Mouse (Mus musculus) ES-E14 (cell line): ENCODE measurements around the gene Cmah. TPM values are rescaled to one million over a fixed set of nuclear protein-coding genes. Genes with fewer than 3 reads are reported as not detected.

Experiments used
- DNase-seq: peaks from one replicate; pipeline ENCODE4 v3.0.0-alpha.2; 2013; ENCODE audit warnings: low read depth, low spot score
- H3K27ac ChIP-seq: 2 replicates; pipeline ENCODE4 v1.5.1; 2012; ENCODE audit warnings: low read depth, mild to moderate bottlenecking, low read length, moderate library complexity, mixed read lengths; ENCODE audit not compliant: poor library complexity, insufficient read depth, severe bottlenecking
- H3K36me3 ChIP-seq: 2 replicates; pipeline ENCODE4 v1.6.1; 2012; ENCODE audit warnings: mild to moderate bottlenecking, low read length, moderate library complexity, mixed read lengths; ENCODE audit not compliant: control insufficient read depth, poor library complexity, insufficient read depth, severe bottlenecking
- H3K4me1 ChIP-seq, 2 experiments: fragments of 150-350 bp in 1 of 2; sonication (generic) in 1 of 2; 2 replicates each; pipeline ENCODE4 v1.6.1; 2012; ENCODE audit warnings: low read length in 2 of 2, mild to moderate bottlenecking in 1 of 2, mixed read lengths in 1 of 2; ENCODE audit not compliant: control insufficient read depth in 2 of 2, insufficient read depth in 2 of 2, poor library complexity in 1 of 2
- H3K4me3 ChIP-seq, 2 experiments: fragments of 150-350 bp in 1 of 2; sonication (generic) in 1 of 2; 2 replicates each; pipeline ENCODE4 v1.5.1; 2012; ENCODE audit warnings: low read length in 2 of 2, low read depth in 1 of 2, mild to moderate bottlenecking in 1 of 2, mixed read lengths in 1 of 2; ENCODE audit not compliant: insufficient read depth in 1 of 2, poor library complexity in 1 of 2, severe bottlenecking in 1 of 2
- H3K9ac ChIP-seq: 2 replicates; pipeline ENCODE4 v1.6.1; 2012; ENCODE audit warnings: low read depth, mild to moderate bottlenecking, low read length, mixed read lengths; ENCODE audit not compliant: poor library complexity, insufficient read depth, severe bottlenecking
- H3K9me3 ChIP-seq: fragments of 150-350 bp; sonication (generic); 2 replicates; pipeline ENCODE4 v1.6.1; 2012; ENCODE audit warnings: low read depth, mild to moderate bottlenecking, low read length; ENCODE audit not compliant: control insufficient read depth, insufficient read depth
- CHD2 ChIP-seq: IDR thresholded peaks from 2 replicates; pipeline ENCODE4 v1.6.1; 2014; ENCODE audit warnings: mild to moderate bottlenecking, low read depth, low read length, inconsistent platforms
- HCFC1 ChIP-seq: IDR thresholded peaks from 2 replicates; pipeline ENCODE4 v1.6.1; 2012; ENCODE audit warnings: low read length, inconsistent platforms, borderline replicate concordance; ENCODE audit not compliant: insufficient read depth
- MAFK ChIP-seq: IDR thresholded peaks from 2 replicates; pipeline ENCODE4 v1.6.1; 2014; ENCODE audit warnings: mild to moderate bottlenecking, low read depth, low read length, inconsistent platforms; ENCODE audit not compliant: insufficient read depth
- ZC3H11A ChIP-seq: IDR thresholded peaks from 2 replicates; pipeline ENCODE4 v1.6.1; 2012; ENCODE audit warnings: low read depth, mild to moderate bottlenecking, inconsistent platforms, low read length, borderline replicate concordance
- ZNF384 ChIP-seq: IDR thresholded peaks from 2 replicates; pipeline ENCODE4 v1.6.1; 2012; ENCODE audit warnings: low read depth, low read length, inconsistent platforms
- in situ Hi-C, 2 experiments: fragments of 600-800 bp; cut with MboI; formaldehyde crosslinking; loops; one replicate each; pipeline ENCODE4 v1.15.1; 2025; ENCODE audit warnings: low sequenced_read_pairs in 2 of 2, inconsistent platforms in 1 of 2; ENCODE audit not compliant: unreplicated experiment in 2 of 2
- total RNA-seq: library from RNA; depleted of rRNA; stranded (reverse); fragments of 300-350 nt; gene quantifications from 2 replicates; pipeline ENCODE4 v1.2.3, GENCODE M21; 2012

Cmah gene
- total RNA-seq, 1 experiment: 0.18 TPM

DNA sequence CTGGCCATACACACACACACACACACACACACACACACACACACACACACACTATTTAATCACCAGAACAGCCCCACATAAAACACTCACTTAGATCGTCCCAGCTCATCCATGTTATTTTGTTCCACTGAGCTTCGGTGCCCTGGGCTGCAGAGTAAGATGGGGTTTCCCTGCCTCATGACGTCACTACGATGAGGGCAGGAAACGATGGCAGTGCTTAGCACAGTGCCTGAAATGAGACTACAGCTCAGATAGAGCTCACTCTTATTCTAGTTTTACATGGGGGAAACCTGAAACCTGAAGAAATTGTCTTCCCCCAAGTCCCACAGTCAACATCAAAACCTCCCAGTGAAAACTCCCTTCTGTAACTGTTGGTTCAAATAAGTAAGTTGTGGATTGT lies 159.9 kb downstream of the Cmah start:
- Histone ChIP-seq H3K27ac (no peak overlapping the region), H3K4me3 (no peak overlapping the region), H3K36me3 (no peaks in the 10 kb centered on the region), H3K9ac (no peak overlapping the region), H3K4me1 (no peaks in the 10 kb centered on the region), H3K9me3 (no peaks in the 10 kb centered on the region)
- in situ Hi-C loops: loop anchor here in 1 of 2 experiments (25.0 kb wide), 1 partner anchor 200 kb away; no protein-coding TSS in a partner anchor
- TF ChIP-seq HCFC1: no peak
- no peak for DNase-seq

- Histone ChIP-seq H3K4me1 (no peaks in the 10 kb centered on the region), H3K27ac (no peak overlapping the region), H3K9ac (no peak overlapping the region), H3K36me3 (no peaks in the 10 kb centered on the region), H3K9me3 (no peaks in the 10 kb centered on the region), H3K4me3 (no peak overlapping the region)
- in situ Hi-C loops: loop anchor here in 1 of 2 experiments (25.0 kb wide), 1 partner anchor 200 kb away; no protein-coding TSS in a partner anchor
- DNase-seq: no peak
- TF ChIP-seq MAFK (no peak), HCFC1 (no peak), CHD2 (no peak), ZNF384 (no peak), ZC3H11A (no peak)
These were observed 160.3 kb downstream of the Cmah start for GRCm38 (mm10) chr13:24487546-24487945.

GRCm38 (mm10) chr13:24488526-24489070 lies 161.4 kb downstream of the Cmah start:
- H3K27ac ChIP-seq: no peak overlapping the region
- no peaks in the 10 kb centered on the region for H3K36me3 ChIP-seq
- in situ Hi-C loops: loop anchor here in 1 of 2 experiments (25.0 kb wide), 1 partner anchor 199 kb away; no protein-coding TSS in a partner anchor
- no peak overlapping the region for H3K4me3 ChIP-seq
- no peaks in the 10 kb centered on the region for H3K4me1 ChIP-seq
- H3K9me3 ChIP-seq: no peaks in the 10 kb centered on the region
- TF ChIP-seq CHD2 (no peak), ZC3H11A (no peak), HCFC1 (no peak), ZNF384 (no peak), MAFK (no peak)
- no peak for DNase-seq
- H3K9ac ChIP-seq: no peak overlapping the region

- no peak overlapping the region for H3K27ac ChIP-seq
- H3K36me3 ChIP-seq: no peaks in the 10 kb centered on the region
- H3K9ac ChIP-seq: no peak overlapping the region
- no peak overlapping the region for H3K4me3 ChIP-seq
- H3K9me3 ChIP-seq: no peaks in the 10 kb centered on the region
- DNase-seq: no peak
- in situ Hi-C loops: loop anchor here in 1 of 2 experiments (25.0 kb wide), 1 partner anchor 198 kb away; no protein-coding TSS in a partner anchor
- no peak for TF ChIP-seq ZC3H11A
- no peaks in the 10 kb centered on the region for H3K4me1 ChIP-seq
These were observed 162.3 kb downstream of the Cmah start for GRCm38 (mm10) chr13:24489515-24489914.

- no peak overlapping the region for H3K9ac ChIP-seq
- no peaks in the 10 kb centered on the region for H3K36me3 ChIP-seq
- in situ Hi-C loops: loop anchor here (10.0 to 25.0 kb wide), 2 partner anchors 195 to 197 kb away; no protein-coding TSS in a partner anchor
- TF ChIP-seq ZC3H11A (no peak), HCFC1 (no peak), CHD2 (no peak)
- H3K4me1 ChIP-seq: no peaks in the 10 kb centered on the region
- H3K9me3 ChIP-seq: no peaks in the 10 kb centered on the region
- no peak overlapping the region for H3K27ac ChIP-seq
- DNase-seq: no peak
- H3K4me3 ChIP-seq: no peak overlapping the region
These were observed 162.8 kb downstream of the Cmah start for GRCm38 (mm10) chr13:24490041-24490440.
